Mouse (Mus musculus): ENCODE results near the gene Camk1d. TPM values are rescaled to one million over a fixed set of nuclear protein-coding genes. Genes with fewer than 3 reads are reported as not detected.

Camk1d gene
- total RNA-seq, 2 experiments from 2014 or later: 5.0 TPM

- intact Hi-C loops (cut with DNase I): loop anchor here (10.0 kb wide), 2 partner anchors 61 to 259 kb away; no protein-coding TSS in a partner anchor
- peak; percentile 11 to 21 for DNase-seq
Measured at GRCm38 (mm10) chr2:5713325-5714210, 747 bp downstream of the Camk1d start.

- intact Hi-C loops (cut with DNase I): loop anchor here (10.0 kb wide), 2 partner anchors 63 to 257 kb away; no protein-coding TSS in a partner anchor
- DNase-seq: no peak
Measured at GRCm38 (mm10) chr2:5712255-5712654, 2.1 kb downstream of the Camk1d start.

DNA sequence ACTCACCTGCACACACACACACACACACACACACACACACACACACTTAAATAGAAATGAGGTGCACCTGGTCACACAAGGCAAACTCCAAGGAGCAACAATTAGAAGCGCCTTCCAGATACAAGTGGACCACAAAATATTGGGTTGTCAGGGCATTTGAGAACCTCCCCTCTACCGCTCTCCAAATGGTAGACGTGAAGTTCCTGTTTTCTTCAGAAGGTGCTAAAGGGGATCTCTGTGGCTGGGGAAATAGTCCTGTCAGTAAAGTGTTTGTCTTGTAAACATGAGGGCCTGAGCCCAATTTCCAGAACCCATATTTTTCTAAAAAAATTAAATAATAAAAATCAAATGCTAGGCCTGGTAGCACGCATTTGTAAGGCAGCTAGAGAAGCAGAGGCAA is 4.4 kb downstream of the Camk1d start:
- intact Hi-C loops (cut with DNase I): loop anchor here (10.0 kb wide), 2 partner anchors 65 to 255 kb away; no protein-coding TSS in a partner anchor
- no peak for DNase-seq

DNA sequence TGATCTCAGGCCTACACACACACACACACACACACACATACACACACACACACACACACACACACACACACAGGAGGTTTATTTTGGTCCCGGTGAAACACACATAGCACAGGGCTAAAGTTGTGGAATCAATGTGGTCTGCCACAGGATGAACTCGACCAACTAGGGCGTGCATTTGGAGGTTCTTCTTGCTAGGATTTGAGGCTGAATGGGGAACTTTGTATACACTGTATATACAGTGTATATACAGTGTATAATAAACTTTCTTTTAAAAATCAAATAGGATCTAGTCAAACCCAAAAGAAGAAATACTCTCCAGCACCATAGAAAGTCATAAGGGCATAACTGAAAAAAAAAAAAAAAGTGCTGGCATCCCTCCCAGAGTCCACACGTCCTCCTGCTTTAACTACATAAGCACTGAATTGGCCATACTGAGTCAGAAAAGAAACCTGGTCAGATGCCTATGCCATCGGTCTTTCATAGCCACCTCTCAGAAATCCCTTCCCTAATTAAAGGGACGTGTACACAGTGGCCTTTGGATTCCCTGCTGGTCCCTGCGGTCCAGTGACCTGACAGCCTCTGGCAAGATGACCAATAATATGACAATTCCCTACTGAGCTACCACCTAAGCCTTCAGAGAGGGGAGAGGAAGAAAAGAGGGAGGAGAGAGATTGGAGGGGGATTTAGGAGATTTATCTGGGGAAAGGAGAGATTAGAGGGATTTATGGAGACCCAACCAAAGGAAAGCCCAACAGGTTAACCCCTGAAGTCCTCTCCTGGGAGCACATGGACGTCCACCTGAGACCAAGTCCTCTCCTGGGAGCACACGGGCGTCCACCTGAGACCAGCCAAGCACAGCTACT is 6.2 kb downstream of the Camk1d start:
- no peak for DNase-seq
- intact Hi-C loops (cut with DNase I): no loop called here

DNA sequence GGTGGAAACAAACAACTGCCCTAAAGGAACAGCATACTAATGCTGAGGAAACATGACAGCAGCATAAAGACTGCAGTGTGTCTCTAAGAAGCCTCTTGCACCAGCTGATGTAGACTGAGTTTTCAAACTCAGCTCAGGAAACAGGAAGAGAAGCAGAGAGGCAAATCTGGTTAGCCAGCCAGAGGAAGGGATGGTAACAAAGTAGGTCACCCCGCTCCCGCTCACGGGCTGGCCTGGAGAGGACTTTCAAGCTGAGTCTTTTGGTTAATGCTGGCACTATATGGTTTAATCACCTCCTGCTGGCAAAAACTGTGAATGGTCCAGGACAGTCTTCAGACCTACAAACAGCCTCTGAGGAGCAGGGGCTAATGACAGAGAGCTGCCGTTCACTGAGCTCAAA is 7.7 kb downstream of the Camk1d start:
- DNase-seq: no peak
- intact Hi-C loops (cut with DNase I): no loop called here

GRCm38 (mm10) chr2:5702370-5702769 is 11.9 kb downstream of the Camk1d start:
- DNase-seq: no peak
- intact Hi-C loops (cut with DNase I): no loop called here

GRCm38 (mm10) chr2:5700931-5701330 is 13.4 kb downstream of the Camk1d start:
- DNase-seq: no peak
- intact Hi-C loops (cut with DNase I): no loop called here

GRCm38 (mm10) chr2:5698451-5698850 is 15.9 kb downstream of the Camk1d start:
- DNase-seq: no peak
- intact Hi-C loops (cut with DNase I): no loop called here

DNA sequence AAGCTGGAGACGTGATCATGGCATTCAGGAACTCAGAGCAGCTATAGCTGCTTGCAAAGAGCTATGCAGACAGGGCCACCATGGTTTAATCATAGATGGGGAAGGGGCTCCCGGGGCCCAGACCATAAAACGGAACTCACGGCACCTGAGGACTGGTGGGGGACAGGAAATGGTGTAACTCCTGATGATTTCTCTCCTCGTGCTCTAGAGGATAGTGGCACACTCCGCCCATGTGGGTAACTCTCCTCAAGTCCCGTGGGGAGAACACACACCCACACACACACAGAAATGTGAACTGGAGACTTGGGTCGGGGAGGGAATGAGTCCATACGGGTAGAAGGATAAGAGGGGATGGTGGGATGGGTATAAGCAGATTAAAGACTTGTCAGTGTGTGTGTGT is 20.2 kb downstream of the Camk1d start:
- intact Hi-C loops (cut with DNase I): no loop called here
- no peak for DNase-seq

GRCm38 (mm10) chr2:5691729-5692128 is 22.6 kb downstream of the Camk1d start:
- intact Hi-C loops (cut with DNase I): no loop called here
- DNase-seq: no peak

DNA sequence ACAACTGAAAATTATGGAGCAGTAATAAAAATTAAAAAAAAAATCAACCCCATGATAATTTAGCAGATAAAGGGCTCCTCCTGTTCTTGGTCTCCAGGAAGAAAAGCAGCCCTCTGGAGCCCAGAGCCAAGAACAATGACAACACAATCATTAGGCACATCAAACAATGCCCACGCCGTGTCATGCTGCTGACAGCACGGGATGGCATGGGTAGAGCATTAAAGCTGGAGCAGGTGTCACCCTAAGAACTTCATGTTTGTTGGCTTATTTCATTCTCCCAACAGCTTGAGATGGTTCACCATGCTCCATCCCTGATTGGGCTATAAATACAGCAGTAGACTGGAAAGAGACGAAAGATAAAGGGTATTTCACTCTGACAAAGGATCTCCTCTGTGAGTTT is 30.9 kb downstream of the Camk1d start:
- intact Hi-C loops (cut with DNase I): no loop called here
- DNase-seq: no peak

DNA sequence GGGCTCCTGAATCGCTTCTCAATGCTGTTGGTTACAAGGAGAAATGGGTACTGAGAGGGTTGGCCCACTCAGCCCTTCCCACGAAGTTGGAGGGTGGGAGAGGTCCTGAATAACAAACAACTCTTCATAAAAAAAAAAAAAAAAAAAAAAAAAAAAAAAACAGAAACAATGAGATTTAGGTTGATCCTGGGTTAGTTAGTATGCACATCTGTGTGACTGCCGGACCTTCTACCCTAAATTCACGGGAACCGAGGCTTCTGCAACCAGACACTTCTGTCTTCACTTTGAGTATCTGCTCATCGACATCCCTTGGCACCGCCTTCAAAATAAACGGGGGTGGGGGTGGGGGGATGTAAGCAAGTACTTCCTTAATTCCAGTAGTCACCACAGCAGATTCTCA is 32.4 kb downstream of the Camk1d start:
- intact Hi-C loops (cut with DNase I): no loop called here
- DNase-seq: no peak

GRCm38 (mm10) chr2:5681302-5681701 is 33.0 kb downstream of the Camk1d start:
- no peak for DNase-seq
- intact Hi-C loops (cut with DNase I): no loop called here

GRCm38 (mm10) chr2:5679055-5679454 is 35.3 kb downstream of the Camk1d start:
- intact Hi-C loops (cut with DNase I): no loop called here
- DNase-seq: no peak

DNA sequence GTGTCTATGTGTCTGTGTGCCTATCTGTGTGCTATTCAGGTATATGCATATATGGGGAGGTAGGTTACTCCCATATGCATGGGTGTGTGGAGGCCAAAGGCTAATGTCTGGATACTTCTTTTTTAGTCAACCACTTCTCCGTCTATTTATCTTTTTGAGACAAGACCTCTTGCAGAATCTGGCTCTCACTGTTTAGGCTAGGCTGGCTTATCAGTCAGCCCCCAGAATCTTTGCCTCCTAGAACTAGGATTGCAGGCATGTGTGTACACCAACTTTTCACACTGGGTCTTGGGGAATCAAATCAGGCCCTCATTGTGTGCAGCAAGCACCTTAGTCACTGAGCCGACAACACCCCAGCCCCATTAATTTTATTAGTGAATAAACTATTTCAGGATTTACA is 36.8 kb downstream of the Camk1d start:
- DNase-seq: no peak
- intact Hi-C loops (cut with DNase I): no loop called here

DNA sequence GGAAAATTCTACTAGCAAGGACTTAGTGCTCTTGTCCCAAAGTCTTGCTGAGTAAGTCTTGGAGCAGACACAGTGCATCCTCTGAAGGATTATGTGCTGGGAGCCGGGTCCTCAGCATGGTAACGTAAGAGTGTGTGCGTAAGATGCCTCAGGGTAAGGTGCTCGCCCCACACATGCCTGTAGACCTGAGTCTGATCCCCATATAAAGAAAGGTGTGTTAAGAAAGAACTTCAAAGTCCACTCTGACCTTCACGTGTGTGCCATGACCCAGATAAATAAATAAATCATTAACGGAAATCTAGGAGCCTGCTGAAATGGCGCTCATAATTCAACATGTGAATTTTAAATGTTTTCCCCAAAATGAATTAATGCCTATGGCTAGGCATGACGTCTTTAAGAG is 37.5 kb downstream of the Camk1d start:
- intact Hi-C loops (cut with DNase I): no loop called here
- no peak for DNase-seq

DNA sequence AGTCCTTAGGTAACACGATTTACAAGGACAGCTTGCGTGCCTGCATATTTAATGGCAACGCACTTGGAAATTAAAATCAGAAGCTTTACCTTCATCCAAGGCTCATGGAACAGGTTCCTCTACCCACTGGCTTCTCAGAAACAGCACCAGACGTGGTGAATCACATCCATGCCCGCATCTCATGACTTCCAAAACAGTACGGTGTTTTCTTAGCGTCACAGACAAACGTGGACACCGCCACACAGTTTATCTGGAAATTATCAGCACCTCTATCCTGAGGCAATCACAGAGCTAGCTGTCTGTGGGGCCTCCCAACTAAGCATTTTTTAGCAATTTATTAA is 38.2 kb downstream of the Camk1d start:
- no peak for DNase-seq
- intact Hi-C loops (cut with DNase I): no loop called here

DNA sequence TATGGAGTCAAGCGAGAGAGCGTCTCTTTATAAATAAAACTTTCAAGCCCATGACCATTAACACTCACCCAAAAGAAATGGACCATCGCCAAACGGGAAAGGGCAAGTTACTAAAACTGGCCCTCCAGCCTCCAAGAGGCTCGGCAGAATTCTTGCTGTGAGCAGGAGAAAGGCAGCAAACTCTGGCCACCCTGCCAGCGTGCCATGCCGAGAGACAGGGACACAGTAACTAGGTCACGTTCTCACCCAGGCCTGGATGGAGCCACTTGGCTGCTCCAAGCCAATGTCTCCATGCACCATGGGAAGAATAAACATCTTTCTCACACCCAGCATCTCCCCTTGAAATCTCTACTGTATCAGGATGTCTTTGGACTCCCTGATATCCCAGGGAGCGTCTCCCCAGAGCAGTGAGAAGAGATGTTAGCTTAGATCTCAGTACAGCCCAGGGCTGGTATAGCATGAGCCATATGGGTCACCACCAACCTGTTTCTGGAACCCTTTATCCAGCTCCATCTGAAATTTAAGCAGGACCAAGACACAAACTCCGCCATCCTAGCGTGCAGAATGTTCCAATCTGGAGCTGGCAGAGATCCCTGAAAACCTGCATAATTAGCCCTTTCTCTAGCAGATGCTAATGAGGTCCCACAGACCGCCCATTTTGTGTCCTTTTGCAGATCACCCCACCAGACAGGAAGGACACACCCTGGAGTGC is 38.7 kb downstream of the Camk1d start:
- intact Hi-C loops (cut with DNase I): no loop called here
- DNase-seq: no peak

DNA sequence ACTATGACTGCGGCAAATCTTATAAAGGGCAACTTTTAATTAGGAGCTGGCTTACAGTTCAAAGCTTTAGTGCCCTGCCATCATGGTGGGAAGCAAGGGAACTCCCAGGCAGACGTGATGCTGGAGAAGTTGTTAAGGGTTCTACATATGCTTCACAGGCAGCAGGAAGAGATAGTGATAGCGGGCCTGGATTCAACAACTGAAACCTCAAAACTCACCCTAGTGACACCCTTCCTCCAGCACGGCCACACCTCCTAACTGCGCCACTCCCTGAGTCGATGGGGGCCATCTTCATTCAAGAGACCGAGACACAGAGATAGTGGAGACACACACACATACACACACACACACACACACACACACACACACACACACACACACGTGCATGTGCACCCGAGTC is 39.8 kb downstream of the Camk1d start:
- no peak for DNase-seq
- intact Hi-C loops (cut with DNase I): no loop called here

- DNase-seq: no peak
- intact Hi-C loops (cut with DNase I): no loop called here
Measured at GRCm38 (mm10) chr2:5673816-5674215, 40.5 kb downstream of the Camk1d start.

Data from heart, postnatal 14 days (tissue).